ENCODE assay signal across 10 mouse cellular contexts in the genomic region with DNA sequence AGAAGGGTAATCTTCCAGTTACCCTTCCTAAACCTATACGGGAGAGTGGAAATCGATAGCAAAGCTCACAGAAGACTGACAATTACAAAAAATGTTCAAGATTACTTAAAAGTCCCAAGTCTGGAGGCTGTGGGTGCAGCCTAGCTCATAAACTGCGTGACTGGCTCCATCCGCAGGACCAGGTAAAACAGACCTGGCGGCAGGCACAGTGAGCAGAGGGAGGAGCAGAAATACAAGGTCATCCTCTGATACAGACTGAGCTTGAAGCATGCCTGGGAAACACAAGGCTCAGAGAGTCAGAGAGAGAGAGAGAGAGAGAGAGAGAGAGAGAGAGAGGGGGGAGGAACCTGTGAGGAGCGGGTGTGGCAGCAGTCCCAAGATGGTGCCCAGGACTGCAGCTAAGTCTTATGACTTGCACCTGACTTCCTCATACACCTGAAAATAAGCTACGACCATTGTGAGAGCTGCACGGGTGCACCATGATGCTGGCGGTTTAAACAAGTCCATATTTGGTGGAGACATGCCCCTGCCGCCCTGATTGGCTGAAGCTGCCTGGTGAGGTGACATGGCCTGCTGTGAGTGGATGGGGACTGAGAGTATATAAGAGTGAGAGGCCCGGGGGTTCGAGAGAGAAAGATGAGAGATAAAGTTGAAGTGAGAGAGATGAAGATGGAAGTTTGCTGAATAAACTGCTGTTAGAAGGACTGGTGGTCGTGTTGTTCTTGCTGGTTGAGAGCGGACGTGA. TPM values are rescaled to one million over a fixed set of nuclear protein-coding genes. Genes with fewer than 3 reads are reported as not detected.
DNase-seq lines count a peak whose midpoint lies in the region; ATAC-seq and TF ChIP-seq lines count a peak whose summit lies in the region.
"Not testable (repeated sequence)": the region's sequence is repeated elsewhere in the genome, so short reads cannot be mapped to it uniquely, and the experiment has no call there.
"Had no signal": no experiment of that assay in that cellular context is flagged by ENCODE, and none has a peak within 500 bp of the region (broad histone marks: within the 10 kb centered on the region; RNA-seq: fewer than 3 reads in every experiment).

No protein-coding gene starts in this region.

- not testable (repeated sequence) for H3K36me3 ChIP-seq in embryonic facial prominence, embryonic 11.5 days (replicated peaks; ENCODE audit: control insufficient read depth, insufficient read depth, low read depth, low read length); forebrain, embryonic 15.5 days; hindbrain, embryonic 12.5 days; kidney, embryonic 15.5 days; midbrain, embryonic 14.5 days (ENCODE audit: control insufficient read depth, insufficient read depth, low read length)

- H3K27me3 ChIP-seq in embryonic facial prominence, embryonic 11.5 days (ENCODE audit: control insufficient read depth, insufficient read depth, low read length); forebrain, embryonic 15.5 days; hindbrain, embryonic 12.5 days; kidney, embryonic 15.5 days; midbrain, embryonic 14.5 days (ENCODE audit: control insufficient read depth, insufficient read depth, low read length): not testable (repeated sequence)

- H3K4me3 ChIP-seq in embryonic facial prominence, embryonic 11.5 days (ENCODE audit: low read depth, low read length); kidney, embryonic 15.5 days (replicated peaks); olfactory bulb, adult 2 months (ENCODE audit: insufficient read depth, low read depth, low read length): not testable (repeated sequence)
- H3K4me3 ChIP-seq in forebrain, embryonic 15.5 days, result peak overlapping the region; percentile 12
- peak overlapping the region; percentile 14 for H3K4me3 ChIP-seq in hindbrain, embryonic 12.5 days
- peak overlapping the region; percentile 20 for H3K4me3 ChIP-seq in midbrain, embryonic 14.5 days (replicated peaks; ENCODE audit: low read depth, low read length)

- TF ChIP-seq POLR2A in olfactory bulb, adult 2 months (IDR thresholded peaks at IDR 0.05; ENCODE audit: insufficient read depth, low read depth, low read length), result not testable (repeated sequence)

- not testable (repeated sequence) for TF ChIP-seq CTCF in olfactory bulb, adult 2 months (IDR thresholded peaks at IDR 0.05; ENCODE audit: insufficient read depth, low read depth, low read length)

- DNase-seq in R1 (ENCODE audit: low read depth, low spot score), result peak; percentile 75
- not testable (repeated sequence) for DNase-seq in embryonic facial prominence, embryonic 11.5 days (ENCODE audit: low spot score)
- DNase-seq in midbrain, embryonic 14.5 days, result peak; percentile 71

- H3K9ac ChIP-seq in embryonic facial prominence, embryonic 11.5 days (replicated peaks; ENCODE audit: low read length); kidney, embryonic 15.5 days: not testable (repeated sequence)
- H3K9ac ChIP-seq in forebrain, embryonic 15.5 days (replicated peaks), result peak overlapping the region; percentile 45
- H3K9ac ChIP-seq in hindbrain, embryonic 12.5 days, result peak overlapping the region; percentile 52
- H3K9ac ChIP-seq in midbrain, embryonic 14.5 days (replicated peaks; ENCODE audit: low read length), result peak overlapping the region; percentile 55

- not testable (repeated sequence) for H3K9me3 ChIP-seq in embryonic facial prominence, embryonic 11.5 days (replicated peaks; ENCODE audit: control insufficient read depth, low read length); forebrain, embryonic 15.5 days; hindbrain, embryonic 12.5 days (replicated peaks); kidney, embryonic 15.5 days (replicated peaks); midbrain, embryonic 14.5 days (ENCODE audit: control insufficient read depth, low read length)

- 77% methylated on average over 15 of the region's 15 CpGs for WGBS in embryonic facial prominence, embryonic 11.5 days
- WGBS in forebrain, embryonic 15.5 days, result 54% methylated on average over 15 of the region's 15 CpGs
- 60% methylated on average over 15 of the region's 15 CpGs for WGBS in hindbrain, embryonic 12.5 days
- WGBS in kidney, embryonic 15.5 days, result 74% methylated on average over 15 of the region's 15 CpGs
- 40% methylated on average over 15 of the region's 15 CpGs for WGBS in midbrain, embryonic 14.5 days
- WGBS in olfactory bulb, adult 2 months, result 38% methylated on average over 15 of the region's 15 CpGs

- not testable (repeated sequence) for H3K4me1 ChIP-seq in embryonic facial prominence, embryonic 11.5 days (ENCODE audit: control insufficient read depth, insufficient read depth, low read length)
- peaks cover 46% of the 10 kb centered on the region for H3K4me1 ChIP-seq in forebrain, embryonic 15.5 days
- H3K4me1 ChIP-seq in hindbrain, embryonic 12.5 days, result peaks cover 54% of the 10 kb centered on the region
- H3K4me1 ChIP-seq in kidney, embryonic 15.5 days, result peaks cover 34% of the 10 kb centered on the region
- H3K4me1 ChIP-seq in midbrain, embryonic 14.5 days (ENCODE audit: control insufficient read depth, insufficient read depth, low read length), result peaks cover 47% of the 10 kb centered on the region
- peaks cover 24% of the 10 kb centered on the region for H3K4me1 ChIP-seq in olfactory bulb, adult 2 months (ENCODE audit: control insufficient read depth, insufficient read depth, low read length)

- H3K27ac ChIP-seq in embryonic facial prominence, embryonic 11.5 days (replicated peaks; ENCODE audit: low read depth, low read length), result 0 out of 2 replicates have a peak overlapping the region, but pooled peaks have one; percentile 44
- peak overlapping the region; percentile 95 for H3K27ac ChIP-seq in forebrain, embryonic 15.5 days (replicated peaks)
- H3K27ac ChIP-seq in hindbrain, embryonic 12.5 days, result peak overlapping the region; percentile 99
- H3K27ac ChIP-seq in kidney, embryonic 15.5 days, result peak overlapping the region; percentile 34; the same call in 1 of the 2 replicates
- peak overlapping the region; percentile 98 for H3K27ac ChIP-seq in midbrain, embryonic 14.5 days (replicated peaks; ENCODE audit: low read depth, low read length)
- H3K27ac ChIP-seq in olfactory bulb, adult 2 months (ENCODE audit: insufficient read depth, low read depth, low read length), result peak overlapping the region; percentile 98

- not testable (repeated sequence) for ATAC-seq in embryonic facial prominence, embryonic 11.5 days (replicated peaks; ENCODE audit: insufficient number of reproducible peaks, low FRiP score, low TSS enrichment, low read depth); kidney, embryonic 15.5 days (replicated peaks; ENCODE audit: low FRiP score)
- ATAC-seq in forebrain, embryonic 15.5 days (replicated peaks), result peak; percentile 23; the same call in 1 of the 2 replicates
- ATAC-seq in hindbrain, embryonic 12.5 days (ENCODE audit: low FRiP score), result 0 out of 2 replicates have a peak, but pooled peaks have one; percentile 26
- peak; percentile 59; the same call in 1 of the 2 replicates for ATAC-seq in midbrain, embryonic 14.5 days (ENCODE audit: low FRiP score, low TSS enrichment)

- H3K4me2 ChIP-seq in embryonic facial prominence, embryonic 11.5 days (ENCODE audit: low read depth, low read length); kidney, embryonic 15.5 days: not testable (repeated sequence)
- peak overlapping the region; percentile 37 for H3K4me2 ChIP-seq in forebrain, embryonic 15.5 days (replicated peaks)
- H3K4me2 ChIP-seq in hindbrain, embryonic 12.5 days (replicated peaks), result peak overlapping the region; percentile 50
- peak overlapping the region; percentile 61 for H3K4me2 ChIP-seq in midbrain, embryonic 14.5 days (ENCODE audit: low read length)

RNA-seq across cellular contexts. Expression of gene Tuba1a, which starts 18.2 kb away (rescaled TPM):
- 3,177 and 3,658 TPM in 2 replicates for polyA plus RNA-seq in embryonic facial prominence, embryonic 11.5 days (2014; fragmentation: Nextera tagmentation; extraction: Ambion mirVana)
- 14,933 and 15,115 TPM in 2 replicates for polyA plus RNA-seq in forebrain, embryonic 15.5 days (2015; fragmentation: Nextera tagmentation; extraction: Ambion mirVana)
- polyA plus RNA-seq in hindbrain, embryonic 12.5 days (2016; fragmentation: Nextera tagmentation; extraction: Ambion mirVana), result 9,547 and 9,692 TPM in 2 replicates
- polyA plus RNA-seq in kidney, embryonic 15.5 days (2015; fragmentation: Nextera tagmentation; extraction: Ambion mirVana), result 854 and 1,029 TPM in 2 replicates
- 17,220 and 18,751 TPM in 2 replicates for polyA plus RNA-seq in midbrain, embryonic 14.5 days (2014; fragmentation: Nextera tagmentation; extraction: Ambion mirVana)
- polyA plus RNA-seq in olfactory bulb, adult 2 months (2012; ENCODE audit: insufficient read depth, insufficient read length, low replicate concordance, missing spikeins), result 1,035 TPM in 1 of 2 replicates, not detected in the other

RNA-seq across cellular contexts. Expression of gene Gm49450, which starts 18.4 kb away (rescaled TPM):
- polyA plus RNA-seq in embryonic facial prominence, embryonic 11.5 days (2014; fragmentation: Nextera tagmentation; extraction: Ambion mirVana), result not detected in 2 replicates
- not detected in 2 replicates for polyA plus RNA-seq in forebrain, embryonic 15.5 days (2015; fragmentation: Nextera tagmentation; extraction: Ambion mirVana)
- polyA plus RNA-seq in hindbrain, embryonic 12.5 days (2016; fragmentation: Nextera tagmentation; extraction: Ambion mirVana), result not detected in 2 replicates
- polyA plus RNA-seq in kidney, embryonic 15.5 days (2015; fragmentation: Nextera tagmentation; extraction: Ambion mirVana), result not detected in 2 replicates
- polyA plus RNA-seq in midbrain, embryonic 14.5 days (2014; fragmentation: Nextera tagmentation; extraction: Ambion mirVana), result not detected in 2 replicates
- not detected in 2 replicates for polyA plus RNA-seq in olfactory bulb, adult 2 months (2012; ENCODE audit: insufficient read depth, insufficient read length, low replicate concordance, missing spikeins)
- polyA plus RNA-seq: intestine, embryonic 14.5 days; limb, embryonic 15.5 days; liver, postnatal 0 days had no signal

RNA-seq across cellular contexts. Expression of gene Tuba1b, which starts 37.4 kb away (rescaled TPM):
- 2,291 and 2,381 TPM in 2 replicates for polyA plus RNA-seq in embryonic facial prominence, embryonic 11.5 days (2014; fragmentation: Nextera tagmentation; extraction: Ambion mirVana)
- 1,138 and 1,204 TPM in 2 replicates for polyA plus RNA-seq in forebrain, embryonic 15.5 days (2015; fragmentation: Nextera tagmentation; extraction: Ambion mirVana)
- polyA plus RNA-seq in hindbrain, embryonic 12.5 days (2016; fragmentation: Nextera tagmentation; extraction: Ambion mirVana), result 1,219 and 1,243 TPM in 2 replicates
- 1,698 and 1,797 TPM in 2 replicates for polyA plus RNA-seq in kidney, embryonic 15.5 days (2015; fragmentation: Nextera tagmentation; extraction: Ambion mirVana)
- polyA plus RNA-seq in midbrain, embryonic 14.5 days (2014; fragmentation: Nextera tagmentation; extraction: Ambion mirVana), result 1,095 and 1,120 TPM in 2 replicates
- 649 and 1,228 TPM in 2 replicates for polyA plus RNA-seq in olfactory bulb, adult 2 months (2012; ENCODE audit: insufficient read depth, insufficient read length, low replicate concordance, missing spikeins)

RNA-seq across cellular contexts. Expression of gene Lmbr1l, which starts 53.7 kb away (rescaled TPM):
- 3.9 and 7.1 TPM in 2 replicates for polyA plus RNA-seq in embryonic facial prominence, embryonic 11.5 days (2014; fragmentation: Nextera tagmentation; extraction: Ambion mirVana)
- polyA plus RNA-seq in forebrain, embryonic 15.5 days (2015; fragmentation: Nextera tagmentation; extraction: Ambion mirVana), result 43.2 and 45.2 TPM in 2 replicates
- polyA plus RNA-seq in hindbrain, embryonic 12.5 days (2016; fragmentation: Nextera tagmentation; extraction: Ambion mirVana), result 38.4 and 39.2 TPM in 2 replicates
- polyA plus RNA-seq in kidney, embryonic 15.5 days (2015; fragmentation: Nextera tagmentation; extraction: Ambion mirVana), result 16.4 and 17.6 TPM in 2 replicates
- polyA plus RNA-seq in midbrain, embryonic 14.5 days (2014; fragmentation: Nextera tagmentation; extraction: Ambion mirVana), result 11.2 and 19.4 TPM in 2 replicates
- polyA plus RNA-seq in olfactory bulb, adult 2 months (2012; ENCODE audit: insufficient read depth, insufficient read length, low replicate concordance, missing spikeins), result not detected in 2 replicates

RNA-seq across cellular contexts. Expression of gene Tuba1c, which starts 57.9 kb away (rescaled TPM):
- polyA plus RNA-seq in embryonic facial prominence, embryonic 11.5 days (2014; fragmentation: Nextera tagmentation; extraction: Ambion mirVana), result 132 and 138 TPM in 2 replicates
- polyA plus RNA-seq in forebrain, embryonic 15.5 days (2015; fragmentation: Nextera tagmentation; extraction: Ambion mirVana), result 45.7 and 53.5 TPM in 2 replicates
- polyA plus RNA-seq in hindbrain, embryonic 12.5 days (2016; fragmentation: Nextera tagmentation; extraction: Ambion mirVana), result 59.6 and 72.4 TPM in 2 replicates
- polyA plus RNA-seq in kidney, embryonic 15.5 days (2015; fragmentation: Nextera tagmentation; extraction: Ambion mirVana), result 180 and 185 TPM in 2 replicates
- polyA plus RNA-seq in midbrain, embryonic 14.5 days (2014; fragmentation: Nextera tagmentation; extraction: Ambion mirVana), result 13.5 and 24.8 TPM in 2 replicates
- not detected in 2 replicates for polyA plus RNA-seq in olfactory bulb, adult 2 months (2012; ENCODE audit: insufficient read depth, insufficient read length, low replicate concordance, missing spikeins)

Comparison
In these comparisons a context has a peak if more than half of its experiments do, and no peak if none do; other contexts are left out.
1. H3K27ac ChIP-seq: peak in every context shown above with its lines; median percentile 99 in hindbrain, embryonic 12.5 days; 98 in midbrain, embryonic 14.5 days; 98 in olfactory bulb, adult 2 months; 95 in forebrain, embryonic 15.5 days; 44 in embryonic facial prominence, embryonic 11.5 days; 34 in kidney, embryonic 15.5 days.